18 mouse cellular contexts compared by ENCODE assay signal in the genomic region with DNA sequence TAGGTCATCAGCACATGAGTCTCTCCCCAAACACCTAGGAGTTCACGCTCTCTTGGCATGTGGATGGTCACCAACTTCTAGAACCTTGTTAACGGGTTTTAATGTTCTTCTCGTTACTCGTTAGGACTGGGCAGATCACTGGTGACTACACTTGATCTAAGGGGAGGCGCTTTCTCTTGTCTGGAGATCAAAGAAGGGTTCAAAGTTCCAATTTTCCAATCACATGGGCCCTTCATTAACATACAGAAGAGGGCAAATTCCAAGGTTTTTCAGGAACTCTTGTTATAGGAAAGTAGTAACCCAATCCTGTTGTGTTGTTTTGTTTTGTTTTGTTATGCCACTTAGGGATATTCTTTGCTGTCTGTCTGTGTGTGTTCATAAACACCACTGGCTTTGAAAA. TPM values are rescaled to one million over a fixed set of nuclear protein-coding genes. Genes with fewer than 3 reads are reported as not detected.
A peak's percentile ranks its signal among the peaks of the same experiment; 100 is the strongest.
DNase-seq lines count a peak whose midpoint lies in the region; ATAC-seq and TF ChIP-seq lines count a peak whose summit lies in the region.
"Had no signal": no experiment of that assay in that cellular context is flagged by ENCODE, and none has a peak within 500 bp of the region (broad histone marks: within the 10 kb centered on the region; RNA-seq: fewer than 3 reads in every experiment).

No protein-coding gene starts in this region.

- TF ChIP-seq CTCF in liver, adult 2 months (IDR thresholded peaks at IDR 0.05; ENCODE audit: low read depth, low read length) = no peak
- no peak for TF ChIP-seq CTCF in intestine, postnatal 0 days (IDR thresholded peaks at IDR 0.05; ENCODE audit: low read depth)
- no peak for TF ChIP-seq CTCF in small intestine, adult 2 months (IDR thresholded peaks at IDR 0.05; ENCODE audit: extremely low read depth, insufficient read length, insufficient replicate concordance, low read depth, low read length)

- no peak overlapping the region for H3K4me3 ChIP-seq in liver, adult 2 months (ENCODE audit: insufficient read depth, low read depth, low read length)
- no peak overlapping the region for H3K4me3 ChIP-seq in liver, embryonic 11.5 days (ENCODE audit: low read depth, low read length)
- H3K4me3 ChIP-seq in intestine, postnatal 0 days (ENCODE audit: low read depth, low read length) = no peak overlapping the region
- H3K4me3 ChIP-seq in small intestine, adult 2 months (ENCODE audit: low read depth, low read length) = no peak overlapping the region
- H3K4me3 ChIP-seq: embryonic facial prominence, embryonic 10.5 days; embryonic facial prominence, embryonic 12.5 days; forebrain, embryonic 13.5 days; forebrain, embryonic 15.5 days had no signal

- peak; percentile 68 for DNase-seq in liver, adult 2 months (ENCODE audit: extremely low read depth, low read depth, low spot score)
- no peak for DNase-seq in liver, embryonic 11.5 days (ENCODE audit: low spot score)
- DNase-seq: adrenal gland, adult 8-10 months; adrenal gland, postnatal 14 days; adrenal gland, postnatal 36 days; cerebellum, adult 11-12 months; cerebellum, adult 2 months; cerebellum, adult 9-10 months; cerebellum, postnatal 10 days; cerebellum, postnatal 25 days; forebrain, postnatal 0 days had no signal

- no peaks in the 10 kb centered on the region for H3K9me3 ChIP-seq in liver, embryonic 11.5 days (ENCODE audit: control insufficient read depth, low read length)
- no peaks in the 10 kb centered on the region for H3K9me3 ChIP-seq in intestine, postnatal 0 days (ENCODE audit: control insufficient read depth)
- H3K9me3 ChIP-seq: embryonic facial prominence, embryonic 10.5 days; embryonic facial prominence, embryonic 12.5 days; forebrain, embryonic 13.5 days; forebrain, embryonic 15.5 days had no signal

- H3K79me2 ChIP-seq in liver, adult 2 months (ENCODE audit: control insufficient read depth, insufficient read depth, low read length) = no peaks in the 10 kb centered on the region

- H3K27me3 ChIP-seq in liver, adult 2 months (ENCODE audit: control insufficient read depth, insufficient read depth, low read length) = no peaks in the 10 kb centered on the region
- H3K27me3 ChIP-seq in liver, embryonic 11.5 days (replicated peaks; ENCODE audit: control insufficient read depth, insufficient read depth, low read length) = no peaks in the 10 kb centered on the region
- no peaks in the 10 kb centered on the region for H3K27me3 ChIP-seq in intestine, postnatal 0 days (replicated peaks; ENCODE audit: control insufficient read depth, insufficient read depth, low read length)
- H3K27me3 ChIP-seq in small intestine, adult 2 months (ENCODE audit: control insufficient read depth, insufficient read depth, low read length) = no peaks in the 10 kb centered on the region
- H3K27me3 ChIP-seq: embryonic facial prominence, embryonic 12.5 days; forebrain, embryonic 13.5 days; forebrain, embryonic 15.5 days had no signal

- peaks cover 2% of the 10 kb centered on the region; the same call in 1 of the 2 replicates for H3K4me1 ChIP-seq in liver, adult 2 months (ENCODE audit: control insufficient read depth, insufficient read depth, low read length)
- H3K4me1 ChIP-seq in liver, embryonic 11.5 days (replicated peaks; ENCODE audit: control insufficient read depth, insufficient read depth, low read length) = no peaks in the 10 kb centered on the region
- 0 out of 2 replicates have a peak, but pooled peaks cover 4% of the 10 kb centered on the region for H3K4me1 ChIP-seq in intestine, postnatal 0 days (replicated peaks; ENCODE audit: control insufficient read depth, insufficient read depth, low read length)
- peaks cover 19% of the 10 kb centered on the region for H3K4me1 ChIP-seq in small intestine, adult 2 months (ENCODE audit: control insufficient read depth, insufficient read depth, insufficient read length, low read length)
- H3K4me1 ChIP-seq: embryonic facial prominence, embryonic 12.5 days had no signal

- ATAC-seq in liver, embryonic 11.5 days (replicated peaks; ENCODE audit: low FRiP score) = no peak
- ATAC-seq in intestine, postnatal 0 days = peak; percentile 83
- ATAC-seq in monocyte, adult 5-6 weeks (replicated peaks; ENCODE audit: insufficient number of reproducible peaks, low FRiP score, low TSS enrichment, poor library complexity, severe bottlenecking) = no peak
- ATAC-seq: forebrain, embryonic 13.5 days; forebrain, embryonic 15.5 days; forebrain, postnatal 0 days had no signal

- no peak for TF ChIP-seq POLR2A in liver, adult 2 months (IDR thresholded peaks at IDR 0.05; ENCODE audit: extremely low read depth, insufficient read depth, low read length)
- TF ChIP-seq POLR2A in small intestine, adult 2 months (IDR thresholded peaks at IDR 0.05; ENCODE audit: low read depth, low read length) = no peak

- no peak overlapping the region for H3K27ac ChIP-seq in liver, adult 2 months (replicated peaks; ENCODE audit: insufficient read depth, low read depth, low read length)
- H3K27ac ChIP-seq in liver, embryonic 11.5 days (ENCODE audit: low read depth, low read length) = no peak overlapping the region
- H3K27ac ChIP-seq in intestine, postnatal 0 days (ENCODE audit: low read depth, low read length) = no peak overlapping the region
- H3K27ac ChIP-seq in small intestine, adult 2 months (ENCODE audit: insufficient read depth, low read depth, low read length) = peak overlapping the region; percentile 37; the same call in 1 of the 2 replicates
- H3K27ac ChIP-seq: embryonic facial prominence, embryonic 10.5 days; embryonic facial prominence, embryonic 12.5 days; forebrain, embryonic 13.5 days; forebrain, embryonic 15.5 days had no signal

- no peak overlapping the region for H3K9ac ChIP-seq in liver, adult 2 months (ENCODE audit: low read depth, low read length)
- H3K9ac ChIP-seq in liver, embryonic 11.5 days (ENCODE audit: low read depth, low read length) = no peak overlapping the region
- H3K9ac ChIP-seq in intestine, postnatal 0 days (ENCODE audit: low read depth, low read length) = no peak overlapping the region
- H3K9ac ChIP-seq: embryonic facial prominence, embryonic 12.5 days; forebrain, embryonic 13.5 days; forebrain, embryonic 15.5 days; forebrain, postnatal 0 days had no signal

- H3K4me2 ChIP-seq in liver, embryonic 11.5 days = no peak overlapping the region
- no peak overlapping the region for H3K4me2 ChIP-seq in intestine, postnatal 0 days (replicated peaks; ENCODE audit: low read depth)
- H3K4me2 ChIP-seq: embryonic facial prominence, embryonic 12.5 days; forebrain, embryonic 13.5 days; forebrain, embryonic 15.5 days had no signal

- H3K36me3 ChIP-seq in liver, adult 2 months (ENCODE audit: control insufficient read depth, insufficient read depth, low read length) = no peaks in the 10 kb centered on the region
- no peaks in the 10 kb centered on the region for H3K36me3 ChIP-seq in liver, embryonic 11.5 days (ENCODE audit: control insufficient read depth, insufficient read depth, low read length)
- no peaks in the 10 kb centered on the region for H3K36me3 ChIP-seq in intestine, postnatal 0 days (ENCODE audit: control insufficient read depth, insufficient read depth)
- no peaks in the 10 kb centered on the region for H3K36me3 ChIP-seq in small intestine, adult 2 months (ENCODE audit: control insufficient read depth, insufficient read depth, low read length)
- H3K36me3 ChIP-seq: embryonic facial prominence, embryonic 12.5 days; forebrain, embryonic 15.5 days had no signal

- 60% methylated on average over 5 of the region's 5 CpGs for WGBS in liver, adult 2 months
- 82% methylated on average over 5 of the region's 5 CpGs for WGBS in liver, embryonic 11.5 days
- 56% methylated on average over 5 of the region's 5 CpGs for WGBS in intestine, postnatal 0 days
- WGBS in small intestine, adult 2 months = 44% methylated on average over 5 of the region's 5 CpGs

RNA-seq across cellular contexts. Expression of gene Bcar1, which starts 15.2 kb away (rescaled TPM):
- 11.3 and 18.0 TPM in 2 replicates for total RNA-seq in liver, adult 2 months (2014; rRNA removed)
- 41.2 and 53.2 TPM in 2 replicates for polyA plus RNA-seq in liver, adult 2 months (2012; rRNA removed)
- 26.1 and 27.8 TPM in 2 replicates for polyA plus RNA-seq in liver, embryonic 11.5 days (2014; fragmentation: Nextera tagmentation; extraction: Ambion mirVana)
- 38.8 and 41.1 TPM in 2 replicates for polyA plus RNA-seq in intestine, postnatal 0 days (2015; fragmentation: Nextera tagmentation; extraction: Ambion mirVana)
- polyA plus RNA-seq in small intestine, adult 2 months (2012; rRNA removed) = 84.1 and 251 TPM in 2 replicates
- not detected in 3 replicates for total RNA-seq in monocyte, adult 5-6 weeks (2017)
